Mouse (Mus musculus) embryo, embryonic 10.5 days (tissue): ENCODE results near the gene Olfr1408.

Experiments
- DNase-seq: peaks from one replicate; pipeline ENCODE4 v3.0.0-alpha.2; 2015; ENCODE audit warnings: low spot score

The Olfr1408 gene

GRCm38 (mm10) chr1:173137274-173137673 is at the start of gene Olfr1408:
Gene Olfr1408, minus strand, starts transcription at chr1:173137374.
- DNase-seq = no peak

GRCm38 (mm10) chr1:173174154-173174842 is 37.1 kb upstream of the Olfr1408 start:
- DNase-seq = no peak
